Mouse (Mus musculus) embryonic facial prominence, embryonic 10.5 days (tissue): ENCODE measurements around the gene 4931422A03Rik. TPM values are rescaled to one million over a fixed set of nuclear protein-coding genes. Genes with fewer than 3 reads are reported as not detected.
"Not testable (repeated sequence)": the region's sequence is repeated elsewhere in the genome, so short reads cannot be mapped to it uniquely, and the experiment has no call there.

Source experiments
- DNase-seq: peaks from one replicate; pipeline ENCODE4 v3.0.0-alpha.2; 2017; ENCODE audit warnings: low spot score
- H3K27ac ChIP-seq: fragments of 300-500 bp; sonication (generic); replicated peaks from 2 replicates; pipeline ENCODE4 v1.5.1; 2016; ENCODE audit warnings: mild to moderate bottlenecking
- H3K27me3 ChIP-seq: fragments of 300-500 bp; sonication (generic); replicated peaks from 2 replicates; pipeline ENCODE4 v1.6.1; 2016; ENCODE audit warnings: low read depth, mild to moderate bottlenecking; ENCODE audit not compliant: poor library complexity, severe bottlenecking
- H3K36me3 ChIP-seq: fragments of 300-500 bp; sonication (generic); replicated peaks from 2 replicates; pipeline ENCODE4 v1.6.1; 2016; ENCODE audit warnings: mild to moderate bottlenecking, moderate library complexity
- H3K4me1 ChIP-seq: fragments of 300-500 bp; sonication (generic); 2 replicates; pipeline ENCODE4 v1.6.1; 2016
- H3K4me3 ChIP-seq: fragments of 300-500 bp; sonication (generic); 2 replicates; pipeline ENCODE4 v1.5.1; 2016; ENCODE audit warnings: mild to moderate bottlenecking, moderate library complexity
- H3K9me3 ChIP-seq: fragments of 300-500 bp; sonication (generic); 2 replicates; pipeline ENCODE4 v1.6.1; 2016; ENCODE audit warnings: mild to moderate bottlenecking
- WGBS: fragments of 180-500 bp; shearing (Covaris S2); methylation state at CpG from one replicate; pipeline ENCODE4 v1.1.7; 2016; 5-methylcytosine and 5-hydroxymethylcytosine counted together
- polyA plus RNA-seq: library from polyadenylated mRNA; unstranded; fragments of >200 nt; fragmentation: Nextera tagmentation; extraction: Ambion mirVana; gene quantifications from 2 replicates; pipeline ENCODE4 v1.2.1, GENCODE M21; 2016

4931422A03Rik gene
- polyA plus RNA-seq, 1 experiment from 2014 or later = 1.6 TPM

DNA sequence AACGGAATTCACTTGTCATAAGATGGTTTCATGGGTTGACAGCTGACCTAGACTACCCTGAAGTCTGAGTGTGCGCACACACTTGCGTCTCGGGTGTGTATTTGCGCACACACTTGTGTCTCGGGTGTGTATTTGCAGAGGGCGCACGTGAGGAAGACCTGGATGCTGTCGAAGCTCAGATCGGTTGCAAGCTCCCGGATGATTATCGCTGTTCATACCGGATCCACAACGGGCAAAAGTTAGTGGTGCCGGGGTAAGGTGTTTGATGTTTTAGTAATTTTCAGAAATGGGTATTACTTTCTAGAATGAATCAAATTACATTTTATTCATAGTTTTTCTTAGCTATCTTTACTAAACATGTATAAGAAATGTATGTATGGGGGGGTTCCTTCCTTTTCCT lies 14.6 kb upstream of the 4931422A03Rik start:
- no peak for DNase-seq
- Histone ChIP-seq H3K4me1 (peaks cover 8% of the 10 kb centered on the region), H3K27me3 (no peaks in the 10 kb centered on the region), H3K4me3 (no peak overlapping the region), H3K36me3 (peaks cover 60% of the 10 kb centered on the region), H3K27ac (no peak overlapping the region), H3K9me3 (no peaks in the 10 kb centered on the region)
- WGBS = 94% methylated on average over 15 of the region's 15 CpGs

DNA sequence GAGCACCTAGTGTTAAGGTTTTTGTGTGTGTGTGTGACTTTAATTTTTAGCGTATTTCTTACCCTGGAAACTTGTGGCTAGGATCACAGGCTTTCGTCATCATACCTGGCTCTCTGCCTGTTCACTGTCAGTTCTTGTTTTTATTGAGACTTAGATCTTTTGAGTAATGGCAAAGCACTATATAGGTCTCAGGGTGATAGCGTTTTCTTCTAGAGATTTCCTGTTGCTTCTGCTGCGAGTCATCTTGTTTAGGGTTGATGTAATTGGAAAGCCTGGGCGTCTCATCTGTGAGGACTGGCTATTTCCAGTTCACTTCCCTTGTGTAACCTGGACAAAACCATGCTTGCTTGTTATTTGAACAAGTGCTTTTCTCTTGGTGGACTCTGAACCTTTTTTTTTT lies 13.5 kb upstream of the 4931422A03Rik start:
- Histone ChIP-seq H3K36me3 (peaks cover 66% of the 10 kb centered on the region), H3K27ac (no peak overlapping the region)
- WGBS = 86% methylated on average over 5 of the region's 5 CpGs

DNA sequence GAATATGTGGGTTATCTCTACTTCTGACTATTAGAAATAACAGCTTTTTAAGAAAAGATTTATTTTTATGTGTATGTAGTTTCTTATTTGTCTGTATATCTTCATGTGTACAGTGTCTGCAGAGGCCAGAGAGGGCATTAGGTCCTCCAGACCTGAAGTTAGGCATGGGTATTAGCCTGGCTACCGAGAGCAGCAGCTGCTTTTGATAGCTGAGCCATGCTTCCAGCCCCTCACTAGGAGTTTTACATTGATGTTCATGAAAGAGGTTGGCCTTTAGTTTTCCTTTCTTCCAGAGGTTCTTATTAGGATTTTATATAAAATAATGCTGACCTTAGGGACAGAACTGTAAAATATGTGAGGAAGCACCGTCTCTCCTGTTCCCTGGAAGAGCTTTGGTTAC lies 10.1 kb upstream of the 4931422A03Rik start:
- H3K27me3 ChIP-seq = no peaks in the 10 kb centered on the region
- DNase-seq = no peak
- H3K4me3 ChIP-seq = no peak overlapping the region
- WGBS = 73% methylated on average over 2 of the region's 2 CpGs
- H3K4me1 ChIP-seq = no peaks in the 10 kb centered on the region
- peaks cover 75% of the 10 kb centered on the region for H3K36me3 ChIP-seq
- H3K9me3 ChIP-seq = no peaks in the 10 kb centered on the region
- no peak overlapping the region for H3K27ac ChIP-seq

More for the DNA sequence above, 13.5 kb upstream of the 4931422A03Rik start:
- no peak overlapping the region for H3K4me3 ChIP-seq
- peaks cover 8% of the 10 kb centered on the region for H3K4me1 ChIP-seq
- no peaks in the 10 kb centered on the region for H3K9me3 ChIP-seq
- DNase-seq = no peak
- H3K27me3 ChIP-seq = no peaks in the 10 kb centered on the region

DNA sequence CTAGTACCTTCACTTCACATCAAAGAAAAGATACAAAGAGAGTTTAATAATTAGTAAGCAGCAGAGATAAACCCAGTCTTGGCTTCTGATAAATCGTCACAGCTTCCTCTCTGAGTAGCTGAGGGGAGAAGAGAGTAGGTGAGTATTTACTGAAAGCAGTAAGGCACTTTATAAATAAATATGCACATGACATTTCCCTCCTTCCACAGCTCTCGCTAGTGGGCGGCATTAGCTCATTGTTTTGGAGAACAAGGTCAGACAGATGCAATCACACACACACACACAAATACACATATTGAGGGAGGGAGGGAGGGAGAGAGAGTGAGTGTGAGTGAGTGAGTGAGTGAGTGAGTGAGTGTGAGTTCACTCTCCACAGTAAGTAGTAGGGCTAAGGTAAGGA lies 8.2 kb upstream of the 4931422A03Rik start:
- no peaks in the 10 kb centered on the region for H3K4me1 ChIP-seq
- WGBS = 82% methylated on average over 3 of the region's 3 CpGs
- no peaks in the 10 kb centered on the region for H3K9me3 ChIP-seq
- H3K36me3 ChIP-seq = peaks cover 71% of the 10 kb centered on the region
- H3K27me3 ChIP-seq = no peaks in the 10 kb centered on the region
- H3K27ac ChIP-seq = no peak overlapping the region
- no peak overlapping the region for H3K4me3 ChIP-seq
- no peak for DNase-seq

DNA sequence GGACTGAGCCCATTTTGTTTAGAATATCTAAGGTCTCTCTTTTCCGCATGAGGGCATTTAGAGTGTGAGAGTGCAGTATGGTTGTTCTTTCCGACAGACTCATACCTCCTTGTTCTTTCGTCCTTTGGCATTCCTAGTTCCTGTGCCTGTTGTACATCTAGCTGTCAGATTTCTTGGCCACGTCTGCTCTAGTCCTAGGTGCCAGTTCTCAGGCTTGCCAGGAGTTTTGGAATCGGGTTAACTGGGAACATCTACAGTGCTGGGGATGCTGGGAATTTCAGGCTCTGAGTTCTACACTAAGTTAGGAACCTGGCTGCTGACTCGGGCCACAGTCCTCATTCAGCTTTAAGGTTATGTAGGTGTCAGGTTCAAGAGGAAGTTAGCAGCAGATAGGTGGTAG lies 7.4 kb upstream of the 4931422A03Rik start:
- Histone ChIP-seq H3K27ac (no peak overlapping the region), H3K36me3 (peaks cover 68% of the 10 kb centered on the region), H3K9me3 (no peaks in the 10 kb centered on the region), H3K27me3 (no peaks in the 10 kb centered on the region), H3K4me1 (no peaks in the 10 kb centered on the region), H3K4me3 (no peak overlapping the region)
- DNase-seq = no peak
- WGBS = 89% methylated on average over 6 of the region's 6 CpGs

DNA sequence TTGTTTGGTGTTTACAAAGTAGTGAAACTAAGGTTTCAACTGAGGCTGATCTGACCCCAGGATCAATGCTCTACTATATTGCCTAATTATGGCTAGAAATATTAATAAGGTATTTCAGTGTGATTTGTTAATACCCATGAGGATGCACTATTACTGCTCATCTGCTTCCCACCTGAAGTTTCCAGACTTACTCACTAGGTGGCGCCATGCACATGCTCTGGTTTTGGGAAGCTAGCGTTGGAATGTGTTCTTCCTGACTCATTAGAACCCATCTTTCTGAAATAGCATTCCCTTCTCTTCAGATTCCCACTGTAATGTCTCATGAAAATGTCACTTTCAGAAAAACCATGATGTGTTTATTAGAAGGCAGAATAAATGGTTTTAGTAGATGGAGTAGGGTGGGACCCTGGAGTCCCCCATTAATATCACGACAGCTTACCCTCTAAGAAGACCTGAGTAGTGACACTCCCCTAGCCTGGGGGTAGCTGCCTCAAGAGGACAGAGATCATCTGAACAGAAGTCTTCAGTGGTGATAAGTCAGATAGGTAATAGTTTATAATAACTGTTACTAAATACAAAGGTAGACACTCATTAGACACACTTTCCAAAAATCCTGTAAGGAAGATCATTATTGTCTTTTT lies 6.8 kb upstream of the 4931422A03Rik start:
- peaks cover 63% of the 10 kb centered on the region for H3K36me3 ChIP-seq
- WGBS = 36% methylated on average over 3 of the region's 3 CpGs

DNA sequence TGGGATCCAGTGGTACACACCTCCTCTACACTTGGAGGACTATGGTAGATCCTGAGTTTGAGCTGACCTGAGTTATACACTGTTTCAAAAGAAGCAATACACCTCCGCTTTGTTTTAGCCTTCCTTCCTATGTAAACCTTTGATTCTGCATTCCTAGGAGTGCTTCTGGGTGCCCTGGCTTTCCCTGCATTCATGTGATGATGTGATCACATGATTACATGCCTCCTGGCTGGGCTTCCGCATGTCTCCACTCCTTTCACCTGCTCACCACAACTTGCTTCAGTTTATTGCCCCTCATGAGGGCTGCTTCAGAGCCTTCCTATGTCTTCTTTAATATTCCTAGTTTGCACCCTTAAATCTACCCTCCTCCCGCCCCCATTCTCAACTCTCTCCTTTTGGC lies 3.9 kb upstream of the 4931422A03Rik start:
- no peak overlapping the region for H3K27ac ChIP-seq
- no peaks in the 10 kb centered on the region for H3K9me3 ChIP-seq
- H3K4me1 ChIP-seq = peaks cover 24% of the 10 kb centered on the region
- WGBS = 91% methylated on average over 3 of the region's 3 CpGs
- H3K4me3 ChIP-seq = no peak overlapping the region
- H3K27me3 ChIP-seq = no peaks in the 10 kb centered on the region
- no peak for DNase-seq
- H3K36me3 ChIP-seq = peaks cover 39% of the 10 kb centered on the region

More for the DNA sequence above, 6.8 kb upstream of the 4931422A03Rik start:
- DNase-seq = peak; percentile 67
- Histone ChIP-seq H3K9me3 (no peaks in the 10 kb centered on the region), H3K27me3 (no peaks in the 10 kb centered on the region), H3K4me1 (peaks cover 2% of the 10 kb centered on the region; the same call in 1 of the 2 replicates), H3K4me3 (no peak overlapping the region), H3K27ac (no peak overlapping the region)

DNA sequence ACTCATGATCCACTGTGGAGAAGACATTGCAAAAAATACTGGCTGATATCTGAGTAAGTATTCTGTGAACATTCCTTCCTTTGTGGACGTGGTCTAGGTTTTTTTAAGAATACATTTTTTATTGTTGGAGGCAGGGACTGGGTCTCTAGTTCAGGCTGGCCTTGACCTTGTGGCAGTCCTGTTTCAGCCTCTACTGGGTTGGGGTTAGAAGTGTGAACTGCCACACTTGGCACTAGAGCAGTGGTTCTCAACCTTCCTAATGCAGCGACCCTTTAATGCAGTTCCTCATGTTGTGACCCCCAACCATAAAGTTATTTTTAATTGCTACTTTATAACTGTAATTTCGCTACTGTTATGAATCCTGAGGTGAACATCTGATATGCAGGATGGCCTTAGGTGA lies 2.2 kb upstream of the 4931422A03Rik start:
- no peak for DNase-seq
- 91% methylated on average over 3 of the region's 3 CpGs for WGBS
- H3K4me3 ChIP-seq = no peak overlapping the region
- H3K36me3 ChIP-seq = peaks cover 23% of the 10 kb centered on the region
- H3K9me3 ChIP-seq = no peaks in the 10 kb centered on the region
- no peaks in the 10 kb centered on the region for H3K27me3 ChIP-seq
- H3K27ac ChIP-seq = no peak overlapping the region
- H3K4me1 ChIP-seq = peaks cover 24% of the 10 kb centered on the region

DNA sequence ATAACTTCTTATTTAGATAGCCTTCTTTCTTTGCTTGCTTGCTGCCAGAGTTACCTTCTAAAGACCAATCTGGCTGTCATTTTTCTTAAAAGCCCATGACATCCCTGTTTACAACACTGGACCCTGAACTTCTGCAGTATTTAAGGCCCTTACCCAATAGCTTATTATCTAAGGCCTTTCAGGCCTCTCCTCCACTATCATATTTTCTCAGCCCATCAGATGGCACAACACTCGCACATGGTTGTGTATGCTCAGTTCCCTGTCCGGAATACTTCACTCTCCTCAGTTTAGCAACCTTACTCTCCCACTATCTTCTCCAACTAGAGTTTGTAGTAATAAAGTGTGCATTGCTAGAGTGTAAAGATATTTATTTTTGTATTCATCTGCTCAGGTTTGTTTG lies 913 bp upstream of the 4931422A03Rik start:
- Histone ChIP-seq H3K4me1 (peaks cover 24% of the 10 kb centered on the region), H3K27me3 (no peaks in the 10 kb centered on the region), H3K27ac (no peak overlapping the region), H3K36me3 (peaks cover 12% of the 10 kb centered on the region), H3K4me3 (peak overlapping the region; percentile 98), H3K9me3 (no peaks in the 10 kb centered on the region)
- WGBS = 79% methylated on average over 2 of the region's 2 CpGs
- DNase-seq = no peak

DNA sequence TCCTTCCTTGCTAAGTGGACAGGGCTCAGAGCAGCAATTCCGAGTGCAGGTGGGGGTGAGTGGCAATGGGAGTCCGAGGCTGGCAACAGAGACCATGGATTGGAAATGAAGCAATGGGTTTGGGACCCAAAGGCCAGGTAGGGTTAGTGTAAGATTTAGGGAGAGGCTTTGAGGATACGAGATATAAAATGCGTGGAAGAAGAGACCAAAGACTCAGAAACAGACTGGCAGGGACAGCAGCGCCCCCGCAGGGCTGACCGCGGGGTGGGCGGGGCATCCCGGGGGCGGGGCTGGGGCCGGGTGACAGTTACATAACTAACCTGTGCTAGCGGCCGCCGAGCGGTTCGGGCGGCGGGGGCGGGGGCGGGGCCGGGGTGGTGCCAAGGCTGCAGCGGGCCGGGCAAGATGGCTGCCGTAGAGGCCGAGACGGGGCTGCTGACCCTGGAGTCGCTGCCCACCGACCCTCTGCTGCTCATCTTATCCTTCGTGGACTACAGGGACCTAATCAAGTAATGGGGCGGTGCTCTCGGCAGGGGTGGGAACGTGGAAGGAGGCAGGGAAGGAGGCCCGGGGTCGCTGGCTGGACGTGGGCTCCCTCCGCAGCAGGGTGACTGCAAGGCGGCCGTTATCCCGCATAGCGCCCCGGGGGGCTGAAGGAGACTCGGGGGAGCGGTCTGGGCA lies 563 bp downstream of the 4931422A03Rik start, which contains the start of gene Fbxo3:
TSS of gene Fbxo3 (plus strand) at position 264 of the 681 bp plus-strand sequence.
- H3K4me3 ChIP-seq = peak within 1 kb of the TSS; percentile 98
- WGBS = under 1% methylated on average over 44 of the region's 44 CpGs
- H3K36me3 ChIP-seq = peaks cover 5% of the 10 kb centered on the region; the same call in 1 of the 2 replicates
- H3K27me3 ChIP-seq = no peaks in the 10 kb centered on the region
- H3K4me1 ChIP-seq = peaks cover 24% of the 10 kb centered on the region
- H3K9me3 ChIP-seq = no peaks in the 10 kb centered on the region
- H3K27ac ChIP-seq = peak within 1 kb of the TSS; percentile 95
- DNase-seq = peak; percentile 96

DNA sequence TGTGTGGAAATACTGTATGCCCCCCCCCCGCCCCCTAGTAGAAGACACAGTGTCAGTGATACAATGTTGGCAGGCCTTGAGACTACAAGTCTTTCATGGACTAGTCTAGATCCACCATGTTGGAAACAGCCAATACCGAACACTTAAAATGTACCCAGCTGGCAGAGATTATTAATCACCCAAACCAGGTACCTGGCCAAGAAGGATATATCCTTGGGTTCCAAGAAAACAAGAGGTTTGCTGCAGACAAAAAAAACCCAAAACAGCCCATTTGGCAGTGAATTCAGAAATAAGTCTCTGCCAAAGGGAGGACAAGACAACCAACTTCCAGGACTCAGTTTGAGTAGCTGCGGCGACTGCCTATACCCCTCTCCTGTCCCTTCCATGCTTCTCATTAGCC lies 3.5 kb downstream of the 4931422A03Rik start:
- Histone ChIP-seq H3K27ac (no peak overlapping the region), H3K4me3 (no peak overlapping the region), H3K9me3 (no peaks in the 10 kb centered on the region), H3K36me3 (no peaks in the 10 kb centered on the region), H3K4me1 (peaks cover 19% of the 10 kb centered on the region), H3K27me3 (no peaks in the 10 kb centered on the region)
- DNase-seq = no peak
- 91% methylated on average over 4 of the region's 4 CpGs for WGBS

DNA sequence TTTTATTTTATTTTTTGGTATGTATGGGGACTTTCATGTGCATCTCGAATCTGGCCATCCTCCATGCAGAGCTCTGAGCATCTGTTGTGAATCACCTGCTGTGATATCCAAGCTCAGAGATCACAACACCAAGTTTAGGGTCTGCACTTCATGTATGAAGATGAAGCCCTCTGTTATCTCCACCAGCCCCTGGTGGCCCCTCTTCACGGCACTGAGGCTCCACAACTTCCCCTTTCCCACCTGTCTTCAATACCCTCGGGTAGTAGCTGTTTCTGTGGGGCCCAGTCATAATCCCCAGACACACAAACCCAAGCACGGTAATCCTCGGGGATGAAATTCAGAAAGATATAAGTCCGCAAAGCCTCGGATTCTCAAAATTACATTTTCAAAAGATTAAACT lies 5.1 kb downstream of the 4931422A03Rik start:
- no peaks in the 10 kb centered on the region for H3K9me3 ChIP-seq
- H3K36me3 ChIP-seq = no peaks in the 10 kb centered on the region
- H3K4me1 ChIP-seq = peaks cover 5% of the 10 kb centered on the region
- no peaks in the 10 kb centered on the region for H3K27me3 ChIP-seq
- no peak overlapping the region for H3K4me3 ChIP-seq
- no peak for DNase-seq
- no peak overlapping the region for H3K27ac ChIP-seq
- WGBS = 83% methylated on average over 7 of the region's 7 CpGs

DNA sequence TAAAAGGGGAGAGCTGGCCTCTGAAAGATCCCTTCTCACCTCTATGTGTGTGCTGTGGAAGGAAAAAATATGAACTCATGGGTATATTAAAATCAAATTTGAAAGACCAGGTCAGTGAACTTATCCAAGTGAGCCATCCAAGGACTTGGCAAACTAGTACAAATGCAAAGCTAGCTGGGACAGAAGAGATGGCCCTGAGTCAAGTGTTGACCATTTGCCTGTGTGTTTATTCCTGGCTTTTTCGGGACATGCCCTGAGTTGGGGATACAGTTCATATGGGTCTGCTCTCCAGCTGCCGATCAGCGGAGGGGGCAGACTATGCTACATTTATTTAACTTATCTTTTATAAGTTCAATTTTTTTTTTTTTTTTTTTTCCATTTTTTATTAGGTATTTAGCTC lies 19.3 kb downstream of the 4931422A03Rik start:
- DNase-seq, H3K27me3 ChIP-seq: not testable (repeated sequence)
- 93% methylated on average over 3 of the region's 3 CpGs for WGBS

More for the DNA sequence above, 19.3 kb downstream of the 4931422A03Rik start:
- H3K36me3 ChIP-seq, H3K9me3 ChIP-seq, H3K4me1 ChIP-seq, H3K4me3 ChIP-seq, H3K27ac ChIP-seq: not testable (repeated sequence)
